Mouse (Mus musculus): ENCODE data around the gene Kctd14.
"Not testable (repeated sequence)": the region's sequence is repeated elsewhere in the genome, so short reads cannot be mapped to it uniquely, and the experiment has no call there.

Kctd14 gene

GRCm38 (mm10) chr7:97451023-97451422 lies at the start of gene Kctd14:
TSS of gene Kctd14 (plus strand) at chr7:97451323.
- not testable (repeated sequence) for DNase-seq (ENCODE audit: low spot score)

- DNase-seq (ENCODE audit: low spot score): no peak
These were observed 44.0 kb upstream of the Kctd14 start for GRCm38 (mm10) chr7:97407145-97407544.

GRCm38 (mm10) chr7:97411106-97411505 lies 40.0 kb upstream of the Kctd14 start:
- no peak for DNase-seq (ENCODE audit: low spot score)

- no peak for DNase-seq (ENCODE audit: low spot score)
These were observed 39.5 kb upstream of the Kctd14 start for GRCm38 (mm10) chr7:97411575-97411974.

- no peak for DNase-seq (ENCODE audit: low spot score)
These were observed 37.1 kb upstream of the Kctd14 start for GRCm38 (mm10) chr7:97413981-97414380.

GRCm38 (mm10) chr7:97414426-97414825 lies 36.7 kb upstream of the Kctd14 start:
- DNase-seq (ENCODE audit: low spot score): no peak

- no peak for DNase-seq (ENCODE audit: low spot score)
These were observed 36.0 kb upstream of the Kctd14 start for GRCm38 (mm10) chr7:97414915-97415687.

GRCm38 (mm10) chr7:97416473-97416872 lies 34.6 kb upstream of the Kctd14 start:
- no peak for DNase-seq (ENCODE audit: low spot score)

- DNase-seq (ENCODE audit: low spot score): no peak
These were observed 34.0 kb upstream of the Kctd14 start, which contains the start of gene Thrsp for GRCm38 (mm10) chr7:97416906-97417777. TSS of gene Thrsp (minus strand) at chr7:97417730.

GRCm38 (mm10) chr7:97418717-97419116 lies 32.4 kb upstream of the Kctd14 start:
- DNase-seq (ENCODE audit: low spot score): no peak

GRCm38 (mm10) chr7:97419163-97419562 lies 32.0 kb upstream of the Kctd14 start:
- DNase-seq (ENCODE audit: low spot score): no peak

- no peak for DNase-seq (ENCODE audit: low spot score)
These were observed 30.7 kb upstream of the Kctd14 start for GRCm38 (mm10) chr7:97420406-97420805.

GRCm38 (mm10) chr7:97420958-97421651 lies 30.0 kb upstream of the Kctd14 start:
- DNase-seq (ENCODE audit: low spot score): no peak

GRCm38 (mm10) chr7:97423754-97424153 lies 27.4 kb upstream of the Kctd14 start:
- DNase-seq (ENCODE audit: low spot score): no peak

- peak; percentile 81 for DNase-seq (ENCODE audit: low spot score)
These were observed 26.4 kb upstream of the Kctd14 start for GRCm38 (mm10) chr7:97424621-97425245.

GRCm38 (mm10) chr7:97426566-97426965 lies 24.6 kb upstream of the Kctd14 start:
- no peak for DNase-seq (ENCODE audit: low spot score)

GRCm38 (mm10) chr7:97427296-97427695 lies 23.8 kb upstream of the Kctd14 start:
- DNase-seq (ENCODE audit: low spot score): no peak

GRCm38 (mm10) chr7:97427778-97428420 lies 23.2 kb upstream of the Kctd14 start:
- no peak for DNase-seq (ENCODE audit: low spot score)

GRCm38 (mm10) chr7:97429705-97430104 lies 21.4 kb upstream of the Kctd14 start:
- no peak for DNase-seq (ENCODE audit: low spot score)

GRCm38 (mm10) chr7:97433517-97433916 lies 17.6 kb upstream of the Kctd14 start:
- DNase-seq (ENCODE audit: low spot score): not testable (repeated sequence)

- no peak for DNase-seq (ENCODE audit: low spot score)
These were observed 16.6 kb upstream of the Kctd14 start for GRCm38 (mm10) chr7:97434517-97434916.
